Mouse (Mus musculus) midbrain, embryonic 13.5 days (tissue): ENCODE results near the gene Hacd3. TPM values are rescaled to one million over a fixed set of nuclear protein-coding genes. Genes with fewer than 3 reads are reported as not detected.

Experiments
- ATAC-seq: fragments of 200-750 bp; cut with Nextera tagmentation; 2 replicates; pipeline ENCODE4 v1.8.0; 2017; ENCODE audit warnings: mild to moderate bottlenecking, moderate TSS enrichment, moderate library complexity
- H3K27ac ChIP-seq: fragments of 300-500 bp; sonication (generic); 2 replicates; pipeline ENCODE4 v1.5.1; 2015; ENCODE audit warnings: inconsistent platforms, mild to moderate bottlenecking, moderate library complexity
- H3K27me3 ChIP-seq: fragments of 300-500 bp; sonication (generic); 2 replicates; pipeline ENCODE4 v1.6.1; 2015; ENCODE audit warnings: mild to moderate bottlenecking, inconsistent platforms
- H3K36me3 ChIP-seq: fragments of 300-500 bp; sonication (generic); 2 replicates; pipeline ENCODE4 v1.6.1; 2015; ENCODE audit warnings: mild to moderate bottlenecking, inconsistent platforms
- H3K4me1 ChIP-seq: fragments of 300-500 bp; sonication (generic); replicated peaks from 2 replicates; pipeline ENCODE4 v1.6.1; 2015; ENCODE audit warnings: inconsistent platforms
- H3K4me2 ChIP-seq: fragments of 300-500 bp; sonication (generic); replicated peaks from 2 replicates; pipeline ENCODE4 v1.6.1; 2015; ENCODE audit warnings: moderate library complexity, mild to moderate bottlenecking, inconsistent platforms
- H3K4me3 ChIP-seq: fragments of 300-500 bp; sonication (generic); replicated peaks from 2 replicates; pipeline ENCODE4 v1.5.1; 2015; ENCODE audit warnings: mild to moderate bottlenecking, inconsistent platforms
- H3K9ac ChIP-seq: fragments of 300-500 bp; sonication (generic); replicated peaks from 2 replicates; pipeline ENCODE4 v1.6.1; 2015; ENCODE audit warnings: mild to moderate bottlenecking, inconsistent platforms
- H3K9me3 ChIP-seq: fragments of 300-500 bp; sonication (generic); 2 replicates; pipeline ENCODE4 v1.6.1; 2016; ENCODE audit warnings: mild to moderate bottlenecking, inconsistent platforms
- WGBS: fragments of 180-500 bp; shearing (Covaris S2); methylation state at CpG from one replicate; pipeline ENCODE4 v1.1.7; 2015; 5-methylcytosine and 5-hydroxymethylcytosine counted together
- polyA plus RNA-seq: library from polyadenylated mRNA; unstranded; fragments of >200 nt; fragmentation: Nextera tagmentation; extraction: Ambion mirVana; gene quantifications from 2 replicates; pipeline ENCODE4 v1.2.1, GENCODE M21; 2015

Hacd3 gene
- polyA plus RNA-seq, 1 experiment from 2014 or later = 188 TPM

DNA sequence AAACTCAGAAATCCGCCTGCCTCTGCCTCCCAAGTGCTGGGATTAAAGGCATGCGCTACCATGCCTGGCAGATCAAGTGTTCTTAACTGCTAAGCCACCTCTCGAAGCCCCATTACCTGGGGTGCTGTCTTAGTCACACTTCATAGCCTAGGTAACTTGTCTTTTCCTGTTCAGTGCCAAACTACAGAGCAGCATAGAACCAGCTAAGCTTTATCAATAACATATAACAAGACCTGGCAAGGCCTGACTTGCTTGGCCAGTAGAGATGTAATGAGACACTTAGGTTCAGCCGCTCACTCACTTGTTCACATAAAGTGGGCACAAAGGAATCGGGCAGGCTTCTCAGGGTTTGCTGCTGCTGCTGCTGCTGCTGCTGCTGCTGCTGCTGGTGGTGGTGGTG, 6.8 kb upstream of the Hacd3 start:
- Histone ChIP-seq H3K27ac (no peak overlapping the region), H3K27me3 (0 out of 2 replicates have a peak, but pooled peaks cover 4% of the 10 kb centered on the region), H3K4me3 (no peak overlapping the region), H3K36me3 (no peaks in the 10 kb centered on the region), H3K9ac (no peak overlapping the region), H3K9me3 (no peaks in the 10 kb centered on the region), H3K4me1 (peaks cover 9% of the 10 kb centered on the region), H3K4me2 (no peak overlapping the region)
- ATAC-seq = no peak
- 88% methylated on average over 5 of the region's 5 CpGs for WGBS

DNA sequence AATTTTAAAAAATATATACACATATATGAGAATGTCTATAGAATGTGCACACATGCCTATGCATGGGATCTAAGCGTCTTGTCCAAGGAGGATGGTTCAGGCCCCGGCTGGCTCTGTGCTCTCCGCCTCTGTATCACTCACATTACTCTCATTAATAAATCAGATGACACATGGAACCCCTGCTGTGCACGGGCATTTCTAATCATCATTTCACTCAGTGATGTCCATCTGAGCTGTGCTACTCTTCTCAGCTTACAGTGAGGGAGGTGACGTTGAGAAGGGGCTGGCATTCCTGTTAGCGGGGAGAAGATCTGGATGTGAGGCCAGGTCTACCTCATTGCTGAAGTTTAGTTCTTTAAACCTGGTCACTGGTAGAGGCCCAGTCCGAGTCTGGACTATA, 5.7 kb upstream of the Hacd3 start:
- Histone ChIP-seq H3K4me3 (no peak overlapping the region), H3K27me3 (0 out of 2 replicates have a peak, but pooled peaks cover 12% of the 10 kb centered on the region), H3K27ac (no peak overlapping the region), H3K4me1 (peaks cover 11% of the 10 kb centered on the region), H3K9me3 (no peaks in the 10 kb centered on the region), H3K4me2 (no peak overlapping the region), H3K9ac (no peak overlapping the region), H3K36me3 (no peaks in the 10 kb centered on the region)
- ATAC-seq = no peak
- WGBS = 79% methylated on average over 7 of the region's 7 CpGs

- no peaks in the 10 kb centered on the region for H3K9me3 ChIP-seq
- no peak overlapping the region for H3K4me2 ChIP-seq
- WGBS = 90% methylated on average over 3 of the region's 3 CpGs
- no peak for ATAC-seq
- 0 out of 2 replicates have a peak, but pooled peaks cover 12% of the 10 kb centered on the region for H3K27me3 ChIP-seq
- H3K36me3 ChIP-seq = no peaks in the 10 kb centered on the region
- no peak overlapping the region for H3K4me3 ChIP-seq
- H3K4me1 ChIP-seq = peaks cover 36% of the 10 kb centered on the region
- H3K9ac ChIP-seq = no peak overlapping the region
- no peak overlapping the region for H3K27ac ChIP-seq
Measured at GRCm38 (mm10) chr9:65023447-65023846, 2.0 kb upstream of the Hacd3 start.

DNA sequence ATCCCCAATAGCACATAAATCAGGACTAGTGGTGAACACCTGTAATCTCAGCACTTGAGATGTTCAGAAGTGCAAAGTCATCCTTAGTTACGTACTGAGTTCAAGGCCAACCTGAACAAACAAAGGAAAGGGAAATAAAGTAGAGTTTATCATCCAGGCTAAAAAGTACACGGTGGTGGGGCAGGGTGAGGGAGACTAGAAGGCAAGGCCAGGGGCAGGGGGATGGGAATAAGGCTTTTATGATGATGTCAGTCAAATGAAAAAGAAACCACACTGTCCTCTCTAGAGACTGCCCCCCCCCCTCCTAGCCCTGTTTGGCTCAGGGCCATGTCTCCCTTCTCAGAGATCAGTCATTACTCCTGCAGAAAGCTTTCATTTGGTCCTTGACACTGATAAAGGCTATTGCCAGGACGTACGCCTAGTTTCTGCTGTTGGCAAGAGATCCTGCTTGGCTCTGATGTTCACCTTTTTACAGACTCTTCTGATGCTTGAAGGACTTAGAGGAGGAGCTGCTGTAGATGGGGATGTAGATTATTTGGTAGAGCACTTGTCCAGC, 1.2 kb upstream of the Hacd3 start:
- H3K27ac ChIP-seq = peak overlapping the region; percentile 94; the same call in 1 of the 2 replicates
- no peak overlapping the region for H3K4me3 ChIP-seq
- no peaks in the 10 kb centered on the region for H3K36me3 ChIP-seq
- peaks cover 44% of the 10 kb centered on the region for H3K4me1 ChIP-seq
- WGBS = 66% methylated on average over 4 of the region's 4 CpGs
- peak overlapping the region; percentile 84; the same call in 1 of the 2 replicates for H3K4me2 ChIP-seq
- H3K9me3 ChIP-seq = no peaks in the 10 kb centered on the region
- ATAC-seq = no peak
- 0 out of 2 replicates have a peak, but pooled peaks cover 12% of the 10 kb centered on the region for H3K27me3 ChIP-seq
- H3K9ac ChIP-seq = 0 out of 2 replicates have a peak overlapping the region, but pooled peaks have one; percentile 99

- Histone ChIP-seq H3K4me2 (peak overlapping the region; percentile 84), H3K36me3 (no peaks in the 10 kb centered on the region), H3K9ac (peak overlapping the region; percentile 99), H3K4me3 (peak overlapping the region; percentile 99), H3K9me3 (no peaks in the 10 kb centered on the region), H3K27ac (peak overlapping the region; percentile 94), H3K27me3 (0 out of 2 replicates have a peak, but pooled peaks cover 12% of the 10 kb centered on the region), H3K4me1 (peaks cover 50% of the 10 kb centered on the region)
- 19% methylated on average over 9 of the region's 9 CpGs for WGBS
- ATAC-seq = no peak
Measured at GRCm38 (mm10) chr9:65021887-65022579, 540 bp upstream of the Hacd3 start.

DNA sequence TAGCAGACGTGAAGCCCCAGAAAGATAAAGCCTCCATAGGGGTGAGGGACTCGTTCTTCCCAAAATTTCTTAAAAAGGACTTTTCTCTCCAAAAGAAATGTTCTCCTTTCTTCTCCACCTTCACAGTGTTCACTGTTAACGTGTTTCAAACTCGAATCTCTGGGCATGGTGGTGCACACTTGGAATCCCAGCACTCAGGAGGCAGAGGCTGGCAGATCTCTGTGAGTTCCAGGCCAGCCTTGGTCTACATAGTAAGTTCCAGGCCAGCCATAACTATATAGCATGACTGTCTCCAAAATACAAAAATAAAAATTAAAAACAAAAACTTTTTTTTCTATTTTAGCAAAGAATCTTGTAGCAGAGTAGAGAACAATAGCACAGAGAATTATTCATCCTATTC, 1.4 kb downstream of the Hacd3 start:
- H3K9me3 ChIP-seq = no peaks in the 10 kb centered on the region
- H3K27me3 ChIP-seq = 0 out of 2 replicates have a peak, but pooled peaks cover 12% of the 10 kb centered on the region
- peak overlapping the region; percentile 99; the same call in 1 of the 2 replicates for H3K9ac ChIP-seq
- H3K4me3 ChIP-seq = peak overlapping the region; percentile 99
- H3K4me1 ChIP-seq = peaks cover 69% of the 10 kb centered on the region
- peak overlapping the region; percentile 84 for H3K4me2 ChIP-seq
- no peak overlapping the region for H3K27ac ChIP-seq
- 81% methylated on average over 4 of the region's 4 CpGs for WGBS
- no peak for ATAC-seq
- no peaks in the 10 kb centered on the region for H3K36me3 ChIP-seq

DNA sequence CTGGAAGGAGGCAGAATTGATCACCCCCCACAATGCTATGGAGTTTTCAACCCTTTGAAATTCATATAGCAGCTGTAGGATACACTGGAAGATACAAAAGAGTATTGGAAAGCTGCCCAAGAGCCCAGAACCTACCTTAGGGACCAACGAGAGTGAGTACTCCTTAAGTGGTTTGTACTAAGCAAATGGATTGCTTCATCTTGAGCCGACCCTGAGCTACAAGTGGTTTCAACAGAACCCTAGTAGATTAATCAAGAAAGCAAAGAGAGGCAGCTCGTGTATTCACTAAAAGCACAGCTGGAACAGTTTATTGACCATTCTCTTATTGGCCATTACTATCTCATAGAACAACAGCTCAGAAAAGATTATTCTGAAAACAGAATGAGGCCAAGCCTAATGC, 2.3 kb downstream of the Hacd3 start:
- Histone ChIP-seq H3K36me3 (no peaks in the 10 kb centered on the region), H3K4me1 (peaks cover 70% of the 10 kb centered on the region), H3K27ac (no peak overlapping the region), H3K4me2 (peak overlapping the region; percentile 84), H3K9me3 (no peaks in the 10 kb centered on the region), H3K9ac (peak overlapping the region; percentile 37; the same call in 1 of the 2 replicates), H3K27me3 (0 out of 2 replicates have a peak, but pooled peaks cover 12% of the 10 kb centered on the region), H3K4me3 (peak overlapping the region; percentile 11)
- 60% methylated on average over 3 of the region's 3 CpGs for WGBS
- ATAC-seq = no peak

GRCm38 (mm10) chr9:65018588-65019121, 2.8 kb downstream of the Hacd3 start:
- WGBS = 71% methylated on average over 3 of the region's 3 CpGs
- Histone ChIP-seq H3K9ac (peak overlapping the region; percentile 37; the same call in 1 of the 2 replicates), H3K4me3 (peak overlapping the region; percentile 11), H3K27ac (no peak overlapping the region), H3K27me3 (0 out of 2 replicates have a peak, but pooled peaks cover 11% of the 10 kb centered on the region), H3K9me3 (no peaks in the 10 kb centered on the region), H3K4me1 (peaks cover 70% of the 10 kb centered on the region), H3K4me2 (peak overlapping the region; percentile 84), H3K36me3 (no peaks in the 10 kb centered on the region)
- no peak for ATAC-seq

GRCm38 (mm10) chr9:65017896-65018295, 3.6 kb downstream of the Hacd3 start:
- H3K36me3 ChIP-seq = no peaks in the 10 kb centered on the region
- H3K27me3 ChIP-seq = 0 out of 2 replicates have a peak, but pooled peaks cover 3% of the 10 kb centered on the region
- no peak overlapping the region; the same call in 1 of the 2 replicates for H3K9ac ChIP-seq
- peaks cover 69% of the 10 kb centered on the region for H3K4me1 ChIP-seq
- 84% methylated on average over 4 of the region's 4 CpGs for WGBS
- no peaks in the 10 kb centered on the region for H3K9me3 ChIP-seq
- H3K4me2 ChIP-seq = peak overlapping the region; percentile 16; the same call in 1 of the 2 replicates
- no peak overlapping the region for H3K4me3 ChIP-seq
- H3K27ac ChIP-seq = no peak overlapping the region
- ATAC-seq = no peak

DNA sequence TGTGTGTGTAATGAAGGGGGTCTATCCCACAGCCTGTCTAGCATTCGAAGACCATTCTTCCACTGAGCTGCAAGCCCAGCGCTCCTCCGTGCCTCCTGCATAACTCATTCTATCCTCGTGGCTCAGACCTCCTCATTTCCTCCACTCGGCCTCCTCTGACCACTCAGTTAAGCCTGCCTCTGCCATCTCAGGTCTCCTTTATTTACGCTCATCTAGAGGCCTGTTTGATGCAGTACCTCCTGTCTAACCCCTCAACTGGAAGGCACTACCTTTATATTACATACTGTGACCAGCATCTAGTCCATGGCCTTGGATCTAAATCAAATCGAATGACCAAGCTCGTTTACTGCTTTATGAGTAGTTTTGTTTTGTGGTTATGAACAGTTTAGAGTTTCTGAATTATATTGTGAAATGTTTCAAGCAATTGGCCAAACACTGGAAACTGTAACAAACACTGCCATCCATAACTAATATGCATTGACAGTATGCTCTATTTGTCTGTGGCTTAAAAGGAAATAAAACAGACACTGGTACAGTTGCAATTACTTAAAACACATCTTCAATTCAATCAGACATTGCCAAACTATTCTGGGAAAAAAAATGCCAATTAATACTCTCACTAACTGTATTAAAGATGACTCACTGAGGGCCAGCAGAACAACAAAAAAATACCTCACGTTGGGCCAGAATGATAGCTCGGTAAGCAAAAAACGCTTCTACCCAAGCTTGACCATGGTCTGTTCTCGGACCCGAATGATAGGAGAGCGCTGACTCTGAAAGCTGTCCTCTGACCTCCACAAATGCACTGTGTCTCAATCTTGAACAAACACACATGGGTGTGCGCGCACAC, 4.3 kb downstream of the Hacd3 start:
- H3K27ac ChIP-seq = peak overlapping the region; percentile 67
- no peak overlapping the region for H3K4me3 ChIP-seq
- 79% methylated on average over 16 of the region's 16 CpGs for WGBS
- H3K9ac ChIP-seq = peak overlapping the region; percentile 42; the same call in 1 of the 2 replicates
- peak overlapping the region; percentile 19; the same call in 1 of the 2 replicates for H3K4me2 ChIP-seq
- H3K36me3 ChIP-seq = no peaks in the 10 kb centered on the region
- peaks cover 62% of the 10 kb centered on the region for H3K4me1 ChIP-seq
- no peak for ATAC-seq
- H3K9me3 ChIP-seq = no peaks in the 10 kb centered on the region
- no peaks in the 10 kb centered on the region for H3K27me3 ChIP-seq

DNA sequence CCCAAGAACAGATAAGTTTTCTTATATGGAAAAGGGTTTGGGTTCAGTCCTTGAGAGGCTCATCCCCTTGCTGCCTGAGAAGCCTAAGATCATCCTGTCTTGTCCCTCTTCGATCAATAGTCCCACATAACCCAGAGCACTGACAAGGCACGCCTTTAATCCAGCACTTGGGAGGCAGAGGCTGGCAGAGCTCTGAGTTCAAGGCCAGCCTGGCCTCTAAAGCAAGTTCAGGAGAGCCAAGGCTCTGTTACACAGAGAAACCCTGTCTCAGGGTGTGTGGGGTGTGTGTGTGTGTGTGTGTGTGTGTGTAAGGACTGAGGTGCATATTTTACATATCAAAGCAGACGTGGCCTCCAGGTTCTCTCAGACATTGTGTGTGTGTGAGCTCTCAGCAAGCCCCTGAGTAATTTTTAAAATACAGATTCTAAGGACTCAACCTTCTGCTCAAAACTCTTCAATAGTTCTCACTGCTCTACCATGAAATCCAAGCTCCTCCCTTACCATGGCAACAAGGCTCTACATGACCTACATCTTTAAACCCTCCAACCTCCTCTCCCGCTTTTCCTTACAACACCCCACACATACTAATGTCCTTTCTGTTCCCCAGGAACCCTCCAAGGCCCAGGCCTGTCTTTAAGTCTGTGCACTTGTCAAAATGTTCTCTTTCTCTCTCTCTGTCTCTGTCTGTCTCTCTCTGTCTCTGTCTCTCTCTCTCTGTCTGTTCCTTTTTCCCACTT, 5.1 kb downstream of the Hacd3 start:
- H3K27ac ChIP-seq = peak overlapping the region; percentile 67
- H3K9me3 ChIP-seq = no peaks in the 10 kb centered on the region
- 60% methylated on average over 4 of the region's 4 CpGs for WGBS
- H3K9ac ChIP-seq = peak overlapping the region; percentile 42; the same call in 1 of the 2 replicates
- no peaks in the 10 kb centered on the region for H3K36me3 ChIP-seq
- no peak overlapping the region for H3K4me3 ChIP-seq
- H3K4me2 ChIP-seq = peak overlapping the region; percentile 19
- H3K27me3 ChIP-seq = no peaks in the 10 kb centered on the region
- H3K4me1 ChIP-seq = peaks cover 57% of the 10 kb centered on the region
- ATAC-seq = no peak
